Mouse (Mus musculus): ENCODE measurements around the gene Metap1. TPM values are rescaled to one million over a fixed set of nuclear protein-coding genes. Genes with fewer than 3 reads are reported as not detected.
A peak's percentile ranks its signal among the peaks of the same experiment; 100 is the strongest.

Metap1 gene
- polyA plus RNA-seq, 1 experiment from 2014 or later: 66.2 TPM

DNA sequence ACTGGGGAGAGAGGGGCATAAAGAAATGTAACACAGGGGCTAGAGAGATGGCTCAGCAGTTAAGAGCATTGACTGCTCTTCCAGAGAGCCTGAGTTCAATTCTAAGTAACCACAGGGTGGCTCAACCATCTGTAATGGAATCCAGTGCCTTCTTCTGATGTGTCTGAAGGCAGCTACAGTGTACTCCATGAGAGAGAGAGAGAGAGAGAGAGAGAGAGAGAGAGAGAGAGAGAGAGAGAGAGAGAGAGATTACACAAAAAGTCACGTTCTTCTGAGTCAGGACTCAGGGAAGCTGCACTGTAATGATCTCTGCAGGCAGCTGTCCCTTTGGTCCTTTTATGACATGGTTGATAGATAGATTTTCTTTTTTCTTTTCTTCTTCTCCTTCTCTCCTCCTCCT, 5.2 kb upstream of the Metap1 start:
- no peak overlapping the region for H3K9ac ChIP-seq (replicated peaks; ENCODE audit: low read depth, low read length)
- no peak for ATAC-seq (ENCODE audit: insufficient number of reproducible peaks, insufficient read depth, low FRiP score, low read depth)
- H3K36me3 ChIP-seq (ENCODE audit: control insufficient read depth, insufficient read depth, low read length): no peaks in the 10 kb centered on the region
- 29% methylated on average over 1 of the region's 1 CpGs for WGBS
- no peaks in the 10 kb centered on the region for H3K27me3 ChIP-seq (ENCODE audit: control insufficient read depth, insufficient read depth, low read length)
- H3K4me2 ChIP-seq (replicated peaks; ENCODE audit: low read depth, low read length): no peak overlapping the region
- no peaks in the 10 kb centered on the region for H3K9me3 ChIP-seq (ENCODE audit: control insufficient read depth, low read depth, low read length)
- H3K4me1 ChIP-seq (ENCODE audit: control insufficient read depth, insufficient read depth, low read length): no peaks in the 10 kb centered on the region
- H3K27ac ChIP-seq (ENCODE audit: low read length): no peak overlapping the region
- no peak overlapping the region for H3K4me3 ChIP-seq (ENCODE audit: low read depth, low read length)

GRCm38 (mm10) chr3:138493668-138494067, 4.4 kb upstream of the Metap1 start:
- WGBS: 84% methylated on average over 3 of the region's 3 CpGs
- H3K4me1 ChIP-seq (ENCODE audit: control insufficient read depth, insufficient read depth, low read length): no peaks in the 10 kb centered on the region

GRCm38 (mm10) chr3:138490034-138490337, 671 bp upstream of the Metap1 start:
- peak overlapping the region; percentile 83 for H3K4me3 ChIP-seq (ENCODE audit: low read depth, low read length)
- no peaks in the 10 kb centered on the region for H3K9me3 ChIP-seq (ENCODE audit: control insufficient read depth, low read depth, low read length)
- WGBS: 24% methylated on average over 6 of the region's 6 CpGs
- H3K4me2 ChIP-seq (replicated peaks; ENCODE audit: low read depth, low read length): peak overlapping the region; percentile 48
- H3K27me3 ChIP-seq (ENCODE audit: control insufficient read depth, insufficient read depth, low read length): no peaks in the 10 kb centered on the region
- no peak for ATAC-seq (ENCODE audit: insufficient number of reproducible peaks, insufficient read depth, low FRiP score, low read depth)
- peaks cover 6% of the 10 kb centered on the region for H3K36me3 ChIP-seq (ENCODE audit: control insufficient read depth, insufficient read depth, low read length)
- H3K27ac ChIP-seq (ENCODE audit: low read length): no peak overlapping the region
- H3K4me1 ChIP-seq (ENCODE audit: control insufficient read depth, insufficient read depth, low read length): no peaks in the 10 kb centered on the region
- no peak overlapping the region for H3K9ac ChIP-seq (replicated peaks; ENCODE audit: low read depth, low read length)

More at GRCm38 (mm10) chr3:138493668-138494067, 4.4 kb upstream of the Metap1 start:
- Histone ChIP-seq H3K27ac (ENCODE audit: low read length) (no peak overlapping the region), H3K36me3 (ENCODE audit: control insufficient read depth, insufficient read depth, low read length) (no peaks in the 10 kb centered on the region), H3K4me2 (replicated peaks; ENCODE audit: low read depth, low read length) (no peak overlapping the region), H3K9me3 (ENCODE audit: control insufficient read depth, low read depth, low read length) (no peaks in the 10 kb centered on the region), H3K9ac (replicated peaks; ENCODE audit: low read depth, low read length) (no peak overlapping the region), H3K4me3 (ENCODE audit: low read depth, low read length) (no peak overlapping the region), H3K27me3 (ENCODE audit: control insufficient read depth, insufficient read depth, low read length) (no peaks in the 10 kb centered on the region)
- no peak for ATAC-seq (ENCODE audit: insufficient number of reproducible peaks, insufficient read depth, low FRiP score, low read depth)

DNA sequence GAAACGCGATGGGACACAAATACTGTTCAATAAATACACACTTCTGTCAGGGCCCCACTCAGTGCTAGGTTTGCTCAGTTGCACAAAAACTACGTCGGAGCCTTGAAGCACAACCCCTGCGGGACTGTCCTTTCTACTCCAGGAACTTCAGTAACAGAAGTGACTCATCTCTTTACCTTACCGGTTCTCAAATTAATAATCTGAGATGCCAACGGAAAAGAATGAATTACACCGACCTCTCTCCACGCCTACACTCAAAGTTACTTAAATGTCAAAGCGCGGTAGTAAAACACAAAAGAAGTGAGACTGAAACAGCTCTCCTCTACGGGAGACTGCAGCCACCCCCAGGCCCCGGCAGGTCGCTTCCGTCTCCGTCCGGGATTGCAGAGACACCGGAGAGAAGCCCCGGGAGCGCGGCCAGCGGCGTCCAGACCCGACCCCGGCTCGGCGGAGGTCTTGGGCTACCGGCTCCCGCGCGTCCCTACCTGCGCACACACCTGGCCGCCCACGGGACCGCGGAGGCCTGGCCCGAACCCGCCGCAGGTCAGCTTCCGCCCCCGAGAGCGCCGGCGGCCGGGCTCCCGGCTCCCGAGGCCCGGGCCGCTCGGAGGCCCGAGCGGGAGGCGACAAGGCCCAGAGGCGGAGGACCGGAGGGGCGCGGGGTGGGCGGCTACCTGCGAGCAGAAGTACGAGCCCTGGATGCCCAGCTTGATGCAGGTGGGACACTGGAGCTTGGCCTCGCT, 560 bp downstream of the Metap1 start:
- H3K4me2 ChIP-seq (replicated peaks; ENCODE audit: low read depth, low read length): peak overlapping the region; percentile 73
- peak overlapping the region; percentile 87 for H3K9ac ChIP-seq (replicated peaks; ENCODE audit: low read depth, low read length)
- H3K4me3 ChIP-seq (ENCODE audit: low read depth, low read length): peak overlapping the region; percentile 83
- H3K27ac ChIP-seq (ENCODE audit: low read length): peak overlapping the region; percentile 59
- WGBS: under 1% methylated on average over 61 of the region's 61 CpGs
- H3K4me1 ChIP-seq (ENCODE audit: control insufficient read depth, insufficient read depth, low read length): no peaks in the 10 kb centered on the region
- no peaks in the 10 kb centered on the region for H3K27me3 ChIP-seq (ENCODE audit: control insufficient read depth, insufficient read depth, low read length)
- ATAC-seq (ENCODE audit: insufficient number of reproducible peaks, insufficient read depth, low FRiP score, low read depth): peak; percentile 25
- no peaks in the 10 kb centered on the region for H3K9me3 ChIP-seq (ENCODE audit: control insufficient read depth, low read depth, low read length)
- H3K36me3 ChIP-seq (ENCODE audit: control insufficient read depth, insufficient read depth, low read length): peaks cover 6% of the 10 kb centered on the region

- no peaks in the 10 kb centered on the region for H3K9me3 ChIP-seq (ENCODE audit: control insufficient read depth, low read depth, low read length)
- peaks cover 18% of the 10 kb centered on the region for H3K36me3 ChIP-seq (ENCODE audit: control insufficient read depth, insufficient read depth, low read length)
- ATAC-seq (ENCODE audit: insufficient number of reproducible peaks, insufficient read depth, low FRiP score, low read depth): no peak
- no peak overlapping the region for H3K9ac ChIP-seq (replicated peaks; ENCODE audit: low read depth, low read length)
- H3K27me3 ChIP-seq (ENCODE audit: control insufficient read depth, insufficient read depth, low read length): no peaks in the 10 kb centered on the region
- no peaks in the 10 kb centered on the region for H3K4me1 ChIP-seq (ENCODE audit: control insufficient read depth, insufficient read depth, low read length)
- H3K27ac ChIP-seq (ENCODE audit: low read length): no peak overlapping the region
- H3K4me2 ChIP-seq (replicated peaks; ENCODE audit: low read depth, low read length): no peak overlapping the region
- no peak overlapping the region for H3K4me3 ChIP-seq (ENCODE audit: low read depth, low read length)
- WGBS: 76% methylated on average over 2 of the region's 2 CpGs
These were observed 6.1 kb downstream of the Metap1 start for GRCm38 (mm10) chr3:138483240-138483639.

- no peak overlapping the region for H3K9ac ChIP-seq (replicated peaks; ENCODE audit: low read depth, low read length)
- 67% methylated on average over 14 of the region's 14 CpGs for WGBS
- H3K9me3 ChIP-seq (ENCODE audit: control insufficient read depth, low read depth, low read length): no peaks in the 10 kb centered on the region
- no peak overlapping the region for H3K27ac ChIP-seq (ENCODE audit: low read length)
- no peak overlapping the region for H3K4me2 ChIP-seq (replicated peaks; ENCODE audit: low read depth, low read length)
- peaks cover 18% of the 10 kb centered on the region for H3K36me3 ChIP-seq (ENCODE audit: control insufficient read depth, insufficient read depth, low read length)
- no peaks in the 10 kb centered on the region for H3K4me1 ChIP-seq (ENCODE audit: control insufficient read depth, insufficient read depth, low read length)
- ATAC-seq (ENCODE audit: insufficient number of reproducible peaks, insufficient read depth, low FRiP score, low read depth): no peak
- no peak overlapping the region for H3K4me3 ChIP-seq (ENCODE audit: low read depth, low read length)
- H3K27me3 ChIP-seq (ENCODE audit: control insufficient read depth, insufficient read depth, low read length): no peaks in the 10 kb centered on the region
These were observed 7.6 kb downstream of the Metap1 start for GRCm38 (mm10) chr3:138481526-138482284.

GRCm38 (mm10) chr3:138479489-138479888, 9.8 kb downstream of the Metap1 start:
- Histone ChIP-seq H3K4me1 (ENCODE audit: control insufficient read depth, insufficient read depth, low read length) (no peaks in the 10 kb centered on the region), H3K27ac (ENCODE audit: low read length) (no peak overlapping the region), H3K4me2 (replicated peaks; ENCODE audit: low read depth, low read length) (no peak overlapping the region), H3K9me3 (ENCODE audit: control insufficient read depth, low read depth, low read length) (no peaks in the 10 kb centered on the region), H3K27me3 (ENCODE audit: control insufficient read depth, insufficient read depth, low read length) (no peaks in the 10 kb centered on the region), H3K9ac (replicated peaks; ENCODE audit: low read depth, low read length) (no peak overlapping the region), H3K4me3 (ENCODE audit: low read depth, low read length) (no peak overlapping the region), H3K36me3 (ENCODE audit: control insufficient read depth, insufficient read depth, low read length) (peaks cover 12% of the 10 kb centered on the region)
- ATAC-seq (ENCODE audit: insufficient number of reproducible peaks, insufficient read depth, low FRiP score, low read depth): no peak
- WGBS: 92% methylated on average over 8 of the region's 8 CpGs

- H3K4me1 ChIP-seq (ENCODE audit: control insufficient read depth, insufficient read depth, low read length): no peaks in the 10 kb centered on the region
- no peaks in the 10 kb centered on the region for H3K9me3 ChIP-seq (ENCODE audit: control insufficient read depth, low read depth, low read length)
- 90% methylated on average over 3 of the region's 3 CpGs for WGBS
- H3K36me3 ChIP-seq (ENCODE audit: control insufficient read depth, insufficient read depth, low read length): peaks cover 39% of the 10 kb centered on the region
- H3K9ac ChIP-seq (replicated peaks; ENCODE audit: low read depth, low read length): no peak overlapping the region
- no peak for ATAC-seq (ENCODE audit: insufficient number of reproducible peaks, insufficient read depth, low FRiP score, low read depth)
- no peak overlapping the region for H3K4me2 ChIP-seq (replicated peaks; ENCODE audit: low read depth, low read length)
- H3K27me3 ChIP-seq (ENCODE audit: control insufficient read depth, insufficient read depth, low read length): no peaks in the 10 kb centered on the region
- no peak overlapping the region for H3K4me3 ChIP-seq (ENCODE audit: low read depth, low read length)
- no peak overlapping the region for H3K27ac ChIP-seq (ENCODE audit: low read length)
These were observed 18.2 kb downstream of the Metap1 start for GRCm38 (mm10) chr3:138471066-138471465.
